Mouse (Mus musculus) forebrain, embryonic 11.5 days (tissue): ENCODE data around the gene Ccdc92b. TPM values are rescaled to one million over a fixed set of nuclear protein-coding genes. Genes with fewer than 3 reads are reported as not detected.
"Not testable (repeated sequence)": the region's sequence is repeated elsewhere in the genome, so short reads cannot be mapped to it uniquely, and the experiment has no call there.

Experiments
- ATAC-seq: fragments of 200-750 bp; cut with Nextera tagmentation; replicated peaks from 2 replicates; pipeline ENCODE4 v1.8.0; 2017; ENCODE audit warnings: moderate TSS enrichment; ENCODE audit not compliant: low FRiP score
- DNase-seq: peaks from one replicate; pipeline ENCODE4 v3.0.0-alpha.2; 2017; ENCODE audit warnings: low spot score
- H3K27ac ChIP-seq: fragments of 300-500 bp; sonication (generic); 2 replicates; pipeline ENCODE4 v1.5.1; 2014; ENCODE audit warnings: low read depth, low read length
- H3K27me3 ChIP-seq: fragments of 300-500 bp; sonication (generic); 2 replicates; pipeline ENCODE4 v1.6.1; 2014; ENCODE audit warnings: mild to moderate bottlenecking, low read length, mixed read lengths; ENCODE audit not compliant: control insufficient read depth, insufficient read depth
- H3K36me3 ChIP-seq: fragments of 300-500 bp; sonication (generic); 2 replicates; pipeline ENCODE4 v1.6.1; 2014; ENCODE audit warnings: mild to moderate bottlenecking, low read length, moderate library complexity, mixed read lengths; ENCODE audit not compliant: control insufficient read depth, insufficient read depth
- H3K4me1 ChIP-seq: fragments of 300-500 bp; sonication (generic); replicated peaks from 2 replicates; pipeline ENCODE4 v1.6.1; 2014; ENCODE audit warnings: low read length, mixed read lengths; ENCODE audit not compliant: control insufficient read depth, insufficient read depth
- H3K4me2 ChIP-seq: fragments of 300-500 bp; sonication (generic); 2 replicates; pipeline ENCODE4 v1.6.1; 2014; ENCODE audit warnings: low read depth, mild to moderate bottlenecking, low read length, moderate library complexity, mixed read lengths; ENCODE audit not compliant: severe bottlenecking
- H3K4me3 ChIP-seq: fragments of 300-500 bp; sonication (generic); 2 replicates; pipeline ENCODE4 v1.5.1; 2014; ENCODE audit warnings: low read depth, low read length
- H3K9ac ChIP-seq: fragments of 300-500 bp; sonication (generic); 2 replicates; pipeline ENCODE4 v1.6.1; 2014; ENCODE audit warnings: low read length
- H3K9me3 ChIP-seq: fragments of 300-500 bp; sonication (generic); 2 replicates; pipeline ENCODE4 v1.6.1; 2016; ENCODE audit warnings: low read length, mixed read lengths; ENCODE audit not compliant: control insufficient read depth
- WGBS: fragments of 180-500 bp; shearing (Covaris S2); extraction: QIAGEN DNeasy Blood & Tissue Kit; methylation state at CpG from one replicate; pipeline ENCODE4 v1.1.7; 2014; 5-methylcytosine and 5-hydroxymethylcytosine counted together
- polyA plus RNA-seq: library from polyadenylated mRNA; unstranded; fragments of >200 nt; fragmentation: Nextera tagmentation; extraction: Ambion mirVana; gene quantifications from 2 replicates; pipeline ENCODE4 v1.2.1, GENCODE M21; 2014

The Ccdc92b gene
- polyA plus RNA-seq, result 1.5 and 2.0 TPM in 2 replicates

DNA sequence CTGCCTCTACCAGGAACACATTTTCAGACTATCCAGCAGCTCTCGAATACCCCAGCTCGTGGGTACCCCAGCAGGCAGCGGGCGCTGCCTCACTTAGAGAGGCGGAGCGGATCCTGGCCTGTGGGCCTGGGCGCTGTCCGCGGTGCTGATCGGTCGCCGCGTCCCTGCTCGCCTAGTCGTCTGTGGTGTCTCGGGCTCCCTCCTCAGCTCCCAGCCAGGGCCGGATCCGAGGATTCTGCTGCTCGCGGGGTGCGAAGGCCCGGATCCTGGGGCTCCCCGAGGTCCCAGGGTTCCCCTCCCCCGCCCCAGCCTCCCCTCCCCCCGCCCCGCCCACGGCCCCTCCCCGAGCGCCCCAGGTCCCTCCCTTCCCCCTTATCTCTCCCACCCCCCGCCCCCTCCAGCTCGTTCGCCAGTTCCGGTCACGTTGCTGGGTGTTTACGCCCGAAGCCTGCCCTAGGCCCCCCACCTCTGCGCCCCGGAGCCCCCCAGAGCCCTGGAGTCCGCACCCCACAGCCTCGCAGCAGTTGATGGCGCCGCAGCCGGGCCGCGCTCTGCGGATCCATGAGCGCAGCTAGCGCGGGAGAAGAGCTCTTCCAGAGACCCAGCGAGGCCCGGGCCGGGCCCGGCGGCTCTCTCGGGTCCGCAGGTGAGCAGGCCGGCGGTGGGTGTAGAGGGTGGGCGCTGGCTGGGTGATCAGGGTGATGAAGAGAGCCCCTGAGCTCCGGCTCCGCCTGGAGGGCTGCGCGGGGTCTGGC is at the start of gene Ccdc92b:
Gene Ccdc92b (plus strand): TSS at position 405 of the 755 bp plus-strand sequence.
- Histone ChIP-seq H3K4me2 (peak within 1 kb of the TSS; percentile 48), H3K9me3 (no peaks in the 10 kb centered on the region), H3K9ac (peak within 1 kb of the TSS; percentile 40; the same call in 1 of the 2 replicates), H3K36me3 (no peaks in the 10 kb centered on the region), H3K27ac (no peak within 1 kb of the TSS), H3K4me1 (0 out of 2 replicates have a peak, but pooled peaks cover 2% of the 10 kb centered on the region), H3K4me3 (peak within 1 kb of the TSS; percentile 34), H3K27me3 (peaks cover 12% of the 10 kb centered on the region)
- ATAC-seq, result peak; percentile 80
- peak; percentile 94 for DNase-seq
- WGBS, result under 1% methylated on average over 56 of the region's 63 CpGs

DNA sequence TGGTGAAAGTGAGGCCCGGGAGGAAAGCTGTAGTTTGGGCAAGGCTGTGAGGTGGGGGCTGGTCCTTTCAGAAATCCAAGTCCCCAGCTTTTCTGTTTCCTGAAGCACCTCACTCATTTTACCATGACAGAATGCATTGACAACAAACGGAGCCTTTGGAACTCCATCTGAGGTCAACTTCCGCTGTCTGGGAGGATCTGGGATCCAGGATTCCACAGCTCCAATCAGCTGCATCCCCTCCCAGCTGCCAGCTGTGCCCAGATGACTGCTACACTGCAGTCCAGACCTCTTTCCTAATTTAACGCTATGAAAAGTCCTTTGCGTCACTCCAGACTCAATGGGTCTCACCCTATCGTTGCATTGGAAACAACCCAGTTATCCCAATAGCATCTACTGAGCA is 49.7 kb upstream of the Ccdc92b start:
- H3K4me3 ChIP-seq, result no peak overlapping the region
- H3K4me1 ChIP-seq, result no peaks in the 10 kb centered on the region
- H3K27me3 ChIP-seq, result no peaks in the 10 kb centered on the region
- no peak overlapping the region for H3K27ac ChIP-seq
- no peaks in the 10 kb centered on the region for H3K9me3 ChIP-seq
- no peaks in the 10 kb centered on the region for H3K36me3 ChIP-seq
- no peak for ATAC-seq
- WGBS, result 79% methylated on average over 6 of the region's 6 CpGs
- no peak for DNase-seq
- no peak overlapping the region for H3K9ac ChIP-seq
- no peak overlapping the region for H3K4me2 ChIP-seq

DNA sequence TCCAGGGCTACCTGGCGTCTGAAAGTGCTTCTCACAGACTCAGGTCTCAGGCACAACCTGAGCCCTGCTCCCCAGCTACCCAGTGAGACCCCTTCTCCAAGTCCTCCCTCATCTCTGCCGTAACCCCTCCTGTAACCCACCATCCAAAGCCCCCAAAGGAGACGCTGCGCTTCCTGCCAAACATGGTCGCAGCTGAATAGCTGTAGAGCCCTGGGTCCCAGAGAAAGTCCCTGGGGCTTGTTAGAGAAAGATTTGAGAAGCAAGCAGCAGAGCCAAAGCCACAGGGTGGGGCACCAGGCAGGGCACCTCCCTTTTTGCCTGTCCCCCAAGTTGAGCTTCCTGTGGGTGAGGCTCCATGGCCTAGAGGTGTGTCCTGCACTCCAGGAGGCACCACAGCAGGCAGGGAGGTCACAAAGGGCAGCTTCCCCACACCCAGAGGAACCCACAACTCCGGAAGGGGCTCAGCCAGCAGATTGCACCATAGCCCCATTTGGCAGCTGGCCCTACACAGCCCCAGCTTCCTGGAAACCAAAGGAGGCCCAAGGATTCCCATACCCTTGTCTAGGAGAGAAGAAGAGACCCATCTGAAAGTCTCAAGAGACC is 46.8 kb upstream of the Ccdc92b start:
- no peaks in the 10 kb centered on the region for H3K9me3 ChIP-seq
- H3K36me3 ChIP-seq, result no peaks in the 10 kb centered on the region
- no peaks in the 10 kb centered on the region for H3K4me1 ChIP-seq
- H3K4me2 ChIP-seq, result no peak overlapping the region
- no peak overlapping the region for H3K4me3 ChIP-seq
- H3K27me3 ChIP-seq, result no peaks in the 10 kb centered on the region
- no peak overlapping the region for H3K27ac ChIP-seq
- ATAC-seq (no peak), DNase-seq (no peak)
- 71% methylated on average over 6 of the region's 6 CpGs for WGBS
- no peak overlapping the region for H3K9ac ChIP-seq

DNA sequence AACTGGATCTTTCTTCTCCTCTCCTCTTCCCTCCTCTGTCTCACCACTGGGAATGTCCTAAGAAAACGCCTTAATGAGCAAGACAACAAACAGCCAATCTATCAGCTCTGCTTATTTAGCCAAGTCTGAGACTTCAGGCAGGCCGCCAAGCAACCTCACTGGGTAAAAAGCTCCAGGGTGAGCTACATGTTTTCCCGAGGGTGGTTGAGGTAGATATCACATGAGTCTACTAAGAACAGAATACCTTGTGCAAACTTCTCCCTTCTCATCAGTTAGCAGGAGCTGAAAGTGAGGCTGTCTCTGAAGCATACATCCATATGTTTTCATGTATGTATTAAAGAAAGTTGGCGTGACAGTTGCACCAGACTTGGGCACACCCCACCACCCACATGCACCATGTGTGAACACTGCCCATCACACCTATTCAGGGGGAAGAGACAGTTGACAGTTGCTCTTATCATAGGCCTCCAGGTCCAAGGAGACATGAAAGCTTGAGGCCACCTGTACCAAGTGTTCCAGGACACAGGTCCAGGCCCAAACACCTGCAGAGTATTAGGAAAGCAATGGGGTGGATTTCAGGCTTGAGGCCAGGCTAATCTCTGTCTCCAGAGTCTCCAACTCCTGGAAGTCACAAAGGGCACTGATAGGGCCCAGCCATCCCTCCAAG is 44.5 kb upstream of the Ccdc92b start:
- WGBS, result 80% methylated on average over 4 of the region's 4 CpGs
- H3K4me3 ChIP-seq, result no peak overlapping the region
- H3K4me2 ChIP-seq, result no peak overlapping the region
- H3K9me3 ChIP-seq, result no peaks in the 10 kb centered on the region
- ATAC-seq (no peak), DNase-seq (no peak)
- no peaks in the 10 kb centered on the region for H3K27me3 ChIP-seq
- no peaks in the 10 kb centered on the region for H3K36me3 ChIP-seq
- H3K27ac ChIP-seq, result no peak overlapping the region
- H3K9ac ChIP-seq, result no peak overlapping the region
- no peaks in the 10 kb centered on the region for H3K4me1 ChIP-seq

DNA sequence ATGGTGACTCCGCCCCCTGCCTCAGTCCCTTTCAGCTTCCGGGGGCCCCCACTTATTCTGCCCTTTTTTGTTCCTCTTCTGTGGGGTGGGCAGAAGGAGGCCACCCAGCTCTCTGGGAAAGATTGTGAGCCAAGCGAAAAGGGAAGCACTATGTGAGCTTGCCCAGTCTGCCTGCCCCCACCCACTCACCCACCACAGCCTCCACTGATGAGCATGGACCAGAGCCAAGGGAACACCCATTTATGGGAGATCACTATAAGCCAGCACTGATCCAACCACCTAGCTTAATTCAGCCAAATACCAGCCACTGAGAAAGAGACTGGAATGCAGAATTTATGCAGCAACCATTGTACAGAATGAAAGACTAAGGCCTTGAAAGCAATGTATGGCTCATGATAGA is 43.5 kb upstream of the Ccdc92b start:
- no peak for DNase-seq

DNA sequence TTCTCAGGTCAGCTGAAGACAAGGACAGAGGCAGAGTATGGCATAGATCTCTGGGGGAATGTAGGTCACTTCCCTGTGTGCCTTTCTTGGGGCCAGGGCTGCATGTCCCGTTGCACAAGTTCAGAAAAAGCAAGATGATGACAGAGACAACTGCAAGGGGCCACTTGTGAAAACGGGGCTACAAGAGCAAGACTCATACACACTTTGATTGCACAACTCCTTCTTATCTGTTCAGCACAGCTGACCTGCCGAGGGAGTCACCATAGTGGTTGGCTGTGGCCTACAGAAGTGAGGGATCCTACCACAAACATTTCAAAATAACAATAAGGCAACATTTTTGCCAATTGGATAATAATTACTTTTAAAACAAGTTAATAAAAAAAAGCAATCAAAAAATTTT is 42.3 kb upstream of the Ccdc92b start:
- WGBS, result 85% methylated on average over 3 of the region's 3 CpGs
- no peak overlapping the region for H3K27ac ChIP-seq
- no peak overlapping the region for H3K4me2 ChIP-seq
- H3K9me3 ChIP-seq, result no peaks in the 10 kb centered on the region
- no peaks in the 10 kb centered on the region for H3K36me3 ChIP-seq
- no peak overlapping the region for H3K9ac ChIP-seq
- no peak overlapping the region for H3K4me3 ChIP-seq
- DNase-seq (no peak), ATAC-seq (no peak)
- no peaks in the 10 kb centered on the region for H3K27me3 ChIP-seq
- no peaks in the 10 kb centered on the region for H3K4me1 ChIP-seq

More for the DNA sequence above, 43.5 kb upstream of the Ccdc92b start:
- no peak overlapping the region for H3K27ac ChIP-seq
- ATAC-seq, result no peak
- H3K4me1 ChIP-seq, result no peaks in the 10 kb centered on the region
- H3K9ac ChIP-seq, result no peak overlapping the region
- no peak overlapping the region for H3K4me2 ChIP-seq
- no peaks in the 10 kb centered on the region for H3K36me3 ChIP-seq
- 70% methylated on average over 3 of the region's 3 CpGs for WGBS
- no peaks in the 10 kb centered on the region for H3K27me3 ChIP-seq
- H3K9me3 ChIP-seq, result no peaks in the 10 kb centered on the region
- no peak overlapping the region for H3K4me3 ChIP-seq

DNA sequence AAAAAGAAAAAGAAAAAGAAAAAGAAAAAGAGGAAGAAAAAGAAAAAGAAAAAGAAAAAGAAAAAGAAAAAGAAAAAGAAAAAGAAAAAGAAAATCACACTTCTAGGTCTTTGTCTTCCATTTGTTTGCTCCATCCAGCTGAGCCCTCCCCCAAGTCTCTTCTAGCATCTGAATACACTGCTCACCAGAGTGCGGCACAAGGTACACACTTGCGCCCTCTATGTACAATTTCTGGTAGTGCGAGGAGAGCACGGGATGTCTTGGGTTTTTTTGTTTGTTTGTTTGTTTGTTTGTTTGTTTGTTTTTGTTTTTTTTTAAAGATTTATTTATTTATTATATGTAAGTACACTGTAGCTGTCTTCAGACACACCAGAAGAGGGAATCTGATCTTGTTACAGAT is 38.1 kb upstream of the Ccdc92b start:
- not testable (repeated sequence) for H3K27ac ChIP-seq, H3K4me3 ChIP-seq, H3K36me3 ChIP-seq, H3K27me3 ChIP-seq, H3K4me2 ChIP-seq, H3K9ac ChIP-seq, H3K4me1 ChIP-seq, DNase-seq, H3K9me3 ChIP-seq, ATAC-seq
- 56% methylated on average over 4 of the region's 4 CpGs for WGBS

DNA sequence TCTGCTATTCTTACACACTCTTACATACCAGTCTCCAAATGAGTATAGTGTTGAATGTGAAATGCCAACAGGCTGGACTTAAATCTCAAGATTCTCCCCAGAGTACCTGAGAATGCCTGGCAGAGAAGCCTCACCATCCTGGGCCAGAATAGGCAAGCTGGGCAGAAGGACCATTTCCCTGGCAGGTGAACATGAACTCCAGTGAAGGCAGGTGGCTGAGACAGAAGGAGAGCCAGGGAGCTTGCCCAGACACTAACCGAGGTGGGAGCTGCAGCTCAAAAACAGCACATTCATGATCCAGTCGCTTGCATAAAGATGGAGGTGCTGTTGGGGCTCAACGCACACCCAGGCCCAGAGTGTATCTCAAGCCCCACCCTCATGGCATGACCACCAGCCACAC is 36.9 kb upstream of the Ccdc92b start:
- WGBS, result 79% methylated on average over 3 of the region's 3 CpGs
- no peak overlapping the region for H3K4me2 ChIP-seq
- DNase-seq (no peak), ATAC-seq (no peak)
- H3K36me3 ChIP-seq, result no peaks in the 10 kb centered on the region
- no peak overlapping the region for H3K27ac ChIP-seq
- H3K27me3 ChIP-seq, result no peaks in the 10 kb centered on the region; the same call in 1 of the 2 replicates
- H3K4me1 ChIP-seq, result no peaks in the 10 kb centered on the region
- H3K4me3 ChIP-seq, result no peak overlapping the region
- no peaks in the 10 kb centered on the region for H3K9me3 ChIP-seq
- H3K9ac ChIP-seq, result no peak overlapping the region
